Mouse (Mus musculus): Measurements from ENCODE around the gene Crtc1.

The Crtc1 gene

GRCm38 (mm10) chr8:70439055-70439847, at the start of gene Crtc1:
Crtc1 (minus strand) TSS chr8:70439579.
- peak; percentile 99 for DNase-seq (ENCODE audit: inconsistent ontology term)

- DNase-seq (ENCODE audit: inconsistent ontology term) = no peak
These were observed 49.6 kb upstream of the Crtc1 start for GRCm38 (mm10) chr8:70488931-70489470.

GRCm38 (mm10) chr8:70487993-70488796, 48.8 kb upstream of the Crtc1 start:
- no peak for DNase-seq (ENCODE audit: inconsistent ontology term)

- DNase-seq (ENCODE audit: inconsistent ontology term) = no peak
These were observed 47.7 kb upstream of the Crtc1 start, which contains the start of gene Tmem59l for GRCm38 (mm10) chr8:70486941-70487520. Tmem59l (minus strand) TSS chr8:70487358.

GRCm38 (mm10) chr8:70486191-70486681, 46.9 kb upstream of the Crtc1 start:
- no peak for DNase-seq (ENCODE audit: inconsistent ontology term)

GRCm38 (mm10) chr8:70482943-70483342, 43.6 kb upstream of the Crtc1 start:
- DNase-seq (ENCODE audit: inconsistent ontology term) = no peak

GRCm38 (mm10) chr8:70481908-70482307, 42.5 kb upstream of the Crtc1 start:
- no peak for DNase-seq (ENCODE audit: inconsistent ontology term)

- peak; percentile 47 for DNase-seq (ENCODE audit: inconsistent ontology term)
These were observed 38.0 kb upstream of the Crtc1 start for GRCm38 (mm10) chr8:70477269-70477982.

GRCm38 (mm10) chr8:70476333-70477268, 37.2 kb upstream of the Crtc1 start, which contains the start of gene Klhl26:
Klhl26 (minus strand) TSS chr8:70476968.
- peak; percentile 99 for DNase-seq (ENCODE audit: inconsistent ontology term)

- DNase-seq (ENCODE audit: inconsistent ontology term) = no peak
These were observed 32.5 kb upstream of the Crtc1 start for GRCm38 (mm10) chr8:70471856-70472255.

- peak; percentile 62 for DNase-seq (ENCODE audit: inconsistent ontology term)
These were observed 30.6 kb upstream of the Crtc1 start for GRCm38 (mm10) chr8:70469938-70470337.

- peak; percentile 56 for DNase-seq (ENCODE audit: inconsistent ontology term)
These were observed 30.0 kb upstream of the Crtc1 start for GRCm38 (mm10) chr8:70469295-70469916.

GRCm38 (mm10) chr8:70468733-70469132, 29.4 kb upstream of the Crtc1 start:
- DNase-seq (ENCODE audit: inconsistent ontology term) = no peak

GRCm38 (mm10) chr8:70467907-70468306, 28.5 kb upstream of the Crtc1 start:
- no peak for DNase-seq (ENCODE audit: inconsistent ontology term)

- DNase-seq (ENCODE audit: inconsistent ontology term) = no peak
These were observed 27.9 kb upstream of the Crtc1 start for GRCm38 (mm10) chr8:70467229-70467725.

GRCm38 (mm10) chr8:70466771-70467170, 27.4 kb upstream of the Crtc1 start:
- no peak for DNase-seq (ENCODE audit: inconsistent ontology term)

- DNase-seq (ENCODE audit: inconsistent ontology term) = no peak
These were observed 26.9 kb upstream of the Crtc1 start for GRCm38 (mm10) chr8:70466305-70466704.

- DNase-seq (ENCODE audit: inconsistent ontology term) = no peak
These were observed 26.3 kb upstream of the Crtc1 start for GRCm38 (mm10) chr8:70465701-70466100.

- no peak for DNase-seq (ENCODE audit: inconsistent ontology term)
These were observed 24.8 kb upstream of the Crtc1 start for GRCm38 (mm10) chr8:70464162-70464561.
